15 mouse cellular contexts compared by ENCODE assay signal in genomic region chr9:117435856-117436255, GRCm38 (mm10).
A peak's percentile ranks its signal among the peaks of the same experiment; 100 is the strongest.
DNase-seq lines count a peak whose midpoint lies in the region; ATAC-seq lines count a peak whose summit lies in the region.
"Had no signal": no experiment of that assay in that cellular context is flagged by ENCODE, and none has a peak within 500 bp of the region (broad histone marks: within the 10 kb centered on the region; RNA-seq: fewer than 3 reads in every experiment).

No protein-coding gene starts in this region.

- ATAC-seq in frontal cortex, adult (ENCODE audit: low TSS enrichment) = peak; percentile 99
- ATAC-seq: intestine, embryonic 15.5 days; midbrain, embryonic 13.5 days had no signal

- peak; percentile 38 to 71 for DNase-seq in left cerebral cortex, adult 18-20 months (ENCODE audit: low spot score in 2 of 2)
- no peak for DNase-seq in left cerebral cortex, postnatal 10 days (ENCODE audit: extremely low spot score in 1 of 2, low spot score in 2 of 2)
- peak; percentile 43 for DNase-seq in layer of hippocampus, adult 9-11 months
- peak; percentile 66 for DNase-seq in right cerebral cortex, postnatal 25 days
- no peak for DNase-seq in heart, postnatal 10 days
- no peak for DNase-seq in lung, postnatal 36 days
- DNase-seq: adrenal gland, postnatal 14 days; cerebellum, adult 11 months; gastrocnemius, adult 2 months; kidney, postnatal 25 days; liver; thymus, postnatal 14 days had no signal

- intact Hi-C loops in left cerebral cortex, postnatal 10 days (cut with DNase I) = no loop called here
- intact Hi-C loops in heart, postnatal 10 days (cut with DNase I) = no loop called here

Comparison
In these comparisons a context has a peak if more than half of its experiments do, and no peak if none do; other contexts are left out.
1. DNase-seq: peak in left cerebral cortex, adult 18-20 months (2 of 2), layer of hippocampus, adult 9-11 months (single experiment) and right cerebral cortex, postnatal 25 days (single experiment); none in left cerebral cortex, postnatal 10 days (0 of 2), heart, postnatal 10 days (0 of 2) and lung, postnatal 36 days (single experiment).